Mouse (Mus musculus): ENCODE data around the gene Gm10638. TPM values are rescaled to one million over a fixed set of nuclear protein-coding genes. Genes with fewer than 3 reads are reported as not detected.

Gene Gm10638
- polyA plus RNA-seq, 1 experiment from 2014 or later: 0.91 TPM

GRCm38 (mm10) chr8:86718332-86718994 lies 27.0 kb upstream of the Gm10638 start:
- H3K36me3 ChIP-seq (replicated peaks): peaks cover 57% of the 10 kb centered on the region
- H3K4me2 ChIP-seq: no peak overlapping the region
- no peak overlapping the region for H3K9ac ChIP-seq
- WGBS (ENCODE audit: insufficient replicate concordance): 85% methylated on average over 2 of the region's 2 CpGs
- H3K27me3 ChIP-seq: no peaks in the 10 kb centered on the region
- no peak for ATAC-seq (ENCODE audit: insufficient read depth)
- H3K9me3 ChIP-seq (replicated peaks): no peaks in the 10 kb centered on the region
- 0 out of 2 replicates have a peak, but pooled peaks cover 5% of the 10 kb centered on the region for H3K4me1 ChIP-seq (replicated peaks)
- no peak overlapping the region for H3K4me3 ChIP-seq (replicated peaks)
- no peak overlapping the region for H3K27ac ChIP-seq (replicated peaks)

GRCm38 (mm10) chr8:86719368-86719767 lies 26.1 kb upstream of the Gm10638 start:
- no peaks in the 10 kb centered on the region for H3K27me3 ChIP-seq
- WGBS (ENCODE audit: insufficient replicate concordance): 43% methylated on average over 1 of the region's 1 CpGs
- H3K36me3 ChIP-seq (replicated peaks): peaks cover 54% of the 10 kb centered on the region
- 0 out of 2 replicates have a peak, but pooled peaks cover 5% of the 10 kb centered on the region for H3K4me1 ChIP-seq (replicated peaks)
- no peaks in the 10 kb centered on the region for H3K9me3 ChIP-seq (replicated peaks)
- H3K4me2 ChIP-seq: no peak overlapping the region
- no peak for ATAC-seq (ENCODE audit: insufficient read depth)
- H3K4me3 ChIP-seq (replicated peaks): no peak overlapping the region
- H3K27ac ChIP-seq (replicated peaks): no peak overlapping the region
- no peak overlapping the region for H3K9ac ChIP-seq

- 0 out of 2 replicates have a peak, but pooled peaks cover 5% of the 10 kb centered on the region for H3K4me1 ChIP-seq (replicated peaks)
- H3K9ac ChIP-seq: no peak overlapping the region
- H3K27ac ChIP-seq (replicated peaks): no peak overlapping the region
- no peak overlapping the region for H3K4me3 ChIP-seq (replicated peaks)
- no peak for ATAC-seq (ENCODE audit: insufficient read depth)
- no peaks in the 10 kb centered on the region for H3K9me3 ChIP-seq (replicated peaks)
- no peak overlapping the region for H3K4me2 ChIP-seq
- peaks cover 50% of the 10 kb centered on the region for H3K36me3 ChIP-seq (replicated peaks)
- WGBS (ENCODE audit: insufficient replicate concordance): 80% methylated on average over 6 of the region's 6 CpGs
- no peaks in the 10 kb centered on the region for H3K27me3 ChIP-seq
These were observed 24.6 kb upstream of the Gm10638 start for GRCm38 (mm10) chr8:86720756-86721459.

GRCm38 (mm10) chr8:86721490-86721889 lies 24.0 kb upstream of the Gm10638 start:
- peaks cover 10% of the 10 kb centered on the region; the same call in 1 of the 2 replicates for H3K4me1 ChIP-seq (replicated peaks)
- H3K9me3 ChIP-seq (replicated peaks): no peaks in the 10 kb centered on the region
- H3K27ac ChIP-seq (replicated peaks): no peak overlapping the region
- H3K9ac ChIP-seq: no peak overlapping the region
- no peak for ATAC-seq (ENCODE audit: insufficient read depth)
- no peaks in the 10 kb centered on the region for H3K27me3 ChIP-seq
- H3K4me2 ChIP-seq: no peak overlapping the region
- no peak overlapping the region for H3K4me3 ChIP-seq (replicated peaks)
- peaks cover 50% of the 10 kb centered on the region for H3K36me3 ChIP-seq (replicated peaks)
- WGBS (ENCODE audit: insufficient replicate concordance): 67% methylated on average over 2 of the region's 2 CpGs

- Histone ChIP-seq H3K36me3 (replicated peaks) (peaks cover 17% of the 10 kb centered on the region), H3K4me3 (replicated peaks) (no peak overlapping the region), H3K27me3 (no peaks in the 10 kb centered on the region), H3K27ac (replicated peaks) (no peak overlapping the region), H3K9me3 (replicated peaks) (no peaks in the 10 kb centered on the region), H3K9ac (no peak overlapping the region), H3K4me1 (replicated peaks) (peaks cover 40% of the 10 kb centered on the region), H3K4me2 (peak overlapping the region; percentile 3)
- 64% methylated on average over 6 of the region's 6 CpGs for WGBS (ENCODE audit: insufficient replicate concordance)
- no peak for ATAC-seq (ENCODE audit: insufficient read depth)
These were observed 18.5 kb upstream of the Gm10638 start for GRCm38 (mm10) chr8:86726959-86727358.

- Histone ChIP-seq H3K4me2 (no peak overlapping the region), H3K27ac (replicated peaks) (no peak overlapping the region), H3K36me3 (replicated peaks) (peaks cover 5% of the 10 kb centered on the region; the same call in 1 of the 2 replicates), H3K4me3 (replicated peaks) (no peak overlapping the region), H3K27me3 (no peaks in the 10 kb centered on the region), H3K9me3 (replicated peaks) (no peaks in the 10 kb centered on the region), H3K9ac (no peak overlapping the region), H3K4me1 (replicated peaks) (peaks cover 40% of the 10 kb centered on the region)
- WGBS (ENCODE audit: insufficient replicate concordance): 73% methylated on average over 19 of the region's 19 CpGs
- ATAC-seq (ENCODE audit: insufficient read depth): no peak
These were observed 17.1 kb upstream of the Gm10638 start for GRCm38 (mm10) chr8:86728224-86728950.

GRCm38 (mm10) chr8:86730303-86730702 lies 15.2 kb upstream of the Gm10638 start:
- Histone ChIP-seq H3K9ac (no peak overlapping the region), H3K4me1 (replicated peaks) (peaks cover 47% of the 10 kb centered on the region), H3K27me3 (no peaks in the 10 kb centered on the region), H3K9me3 (replicated peaks) (no peaks in the 10 kb centered on the region), H3K4me2 (no peak overlapping the region), H3K36me3 (replicated peaks) (peaks cover 3% of the 10 kb centered on the region; the same call in 1 of the 2 replicates), H3K27ac (replicated peaks) (no peak overlapping the region), H3K4me3 (replicated peaks) (no peak overlapping the region)
- WGBS (ENCODE audit: insufficient replicate concordance): 50% methylated on average over 3 of the region's 3 CpGs
- no peak for ATAC-seq (ENCODE audit: insufficient read depth)

GRCm38 (mm10) chr8:86730860-86731259 lies 14.6 kb upstream of the Gm10638 start:
- no peak for ATAC-seq (ENCODE audit: insufficient read depth)
- 76% methylated on average over 1 of the region's 1 CpGs for WGBS (ENCODE audit: insufficient replicate concordance)
- no peak overlapping the region for H3K9ac ChIP-seq
- no peaks in the 10 kb centered on the region for H3K27me3 ChIP-seq
- H3K4me2 ChIP-seq: no peak overlapping the region
- no peak overlapping the region for H3K4me3 ChIP-seq (replicated peaks)
- H3K27ac ChIP-seq (replicated peaks): no peak overlapping the region
- no peaks in the 10 kb centered on the region; the same call in 1 of the 2 replicates for H3K36me3 ChIP-seq (replicated peaks)
- peaks cover 53% of the 10 kb centered on the region for H3K4me1 ChIP-seq (replicated peaks)
- H3K9me3 ChIP-seq (replicated peaks): no peaks in the 10 kb centered on the region

GRCm38 (mm10) chr8:86734171-86734570 lies 11.3 kb upstream of the Gm10638 start:
- ATAC-seq (ENCODE audit: insufficient read depth): no peak
- Histone ChIP-seq H3K9me3 (replicated peaks) (no peaks in the 10 kb centered on the region), H3K4me3 (replicated peaks) (no peak overlapping the region), H3K4me2 (no peak overlapping the region), H3K27ac (replicated peaks) (no peak overlapping the region), H3K9ac (no peak overlapping the region), H3K27me3 (no peaks in the 10 kb centered on the region), H3K4me1 (replicated peaks) (peaks cover 49% of the 10 kb centered on the region), H3K36me3 (replicated peaks) (no peaks in the 10 kb centered on the region)
- 70% methylated on average over 4 of the region's 4 CpGs for WGBS (ENCODE audit: insufficient replicate concordance)

GRCm38 (mm10) chr8:86734954-86735353 lies 10.5 kb upstream of the Gm10638 start:
- H3K9ac ChIP-seq: no peak overlapping the region
- no peak for ATAC-seq (ENCODE audit: insufficient read depth)
- H3K36me3 ChIP-seq (replicated peaks): no peaks in the 10 kb centered on the region
- 57% methylated on average over 1 of the region's 1 CpGs for WGBS (ENCODE audit: insufficient replicate concordance)
- H3K9me3 ChIP-seq (replicated peaks): no peaks in the 10 kb centered on the region
- peaks cover 49% of the 10 kb centered on the region for H3K4me1 ChIP-seq (replicated peaks)
- no peak overlapping the region for H3K4me3 ChIP-seq (replicated peaks)
- no peak overlapping the region for H3K27ac ChIP-seq (replicated peaks)
- H3K4me2 ChIP-seq: no peak overlapping the region
- no peaks in the 10 kb centered on the region for H3K27me3 ChIP-seq

- 8% methylated on average over 3 of the region's 3 CpGs for WGBS (ENCODE audit: insufficient replicate concordance)
- peaks cover 47% of the 10 kb centered on the region for H3K4me1 ChIP-seq (replicated peaks)
- no peaks in the 10 kb centered on the region for H3K27me3 ChIP-seq
These were observed 9.9 kb upstream of the Gm10638 start for GRCm38 (mm10) chr8:86735446-86736111.

More at GRCm38 (mm10) chr8:86735446-86736111, 9.9 kb upstream of the Gm10638 start:
- H3K9me3 ChIP-seq (replicated peaks): no peaks in the 10 kb centered on the region
- H3K4me3 ChIP-seq (replicated peaks): no peak overlapping the region
- no peaks in the 10 kb centered on the region for H3K36me3 ChIP-seq (replicated peaks)
- ATAC-seq (ENCODE audit: insufficient read depth): no peak
- H3K27ac ChIP-seq (replicated peaks): no peak overlapping the region
- no peak overlapping the region for H3K4me2 ChIP-seq
- no peak overlapping the region for H3K9ac ChIP-seq
